Comparison of ENCODE assay signal across 17 mouse cellular contexts in the genomic region with DNA sequence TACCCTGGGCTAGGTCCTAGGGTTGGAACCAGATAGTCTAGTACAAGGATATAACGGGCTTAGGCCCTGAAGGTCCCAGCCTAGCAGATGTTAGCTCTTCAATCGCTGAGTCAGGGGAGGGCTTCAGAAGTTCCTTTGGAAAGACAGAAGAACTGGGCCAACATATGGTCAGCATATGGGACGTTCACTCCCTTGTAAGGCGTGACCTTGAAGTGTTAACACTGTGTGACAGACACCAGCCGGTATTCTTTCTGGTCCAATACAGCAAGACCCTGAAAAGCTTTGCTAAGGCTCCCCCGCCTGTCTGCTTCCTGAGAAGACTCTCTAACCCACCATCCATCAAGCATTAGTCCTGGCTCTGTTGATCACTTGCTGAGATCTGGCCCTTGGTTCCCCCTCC. TPM values are rescaled to one million over a fixed set of nuclear protein-coding genes. Genes with fewer than 3 reads are reported as not detected.
DNase-seq lines count a peak whose midpoint lies in the region; ATAC-seq lines count a peak whose summit lies in the region.
"Had no signal": no experiment of that assay in that cellular context is flagged by ENCODE, and none has a peak within 500 bp of the region (broad histone marks: within the 10 kb centered on the region; RNA-seq: fewer than 3 reads in every experiment).

No protein-coding gene starts in this region.

- WGBS in kidney, embryonic 14.5 days = 32% methylated on average over 6 of the region's 6 CpGs
- WGBS in lung, embryonic 16.5 days = 34% methylated on average over 6 of the region's 6 CpGs

- no peaks in the 10 kb centered on the region for H3K9me3 ChIP-seq in kidney, embryonic 14.5 days (ENCODE audit: control insufficient read depth, low read length)
- no peaks in the 10 kb centered on the region for H3K9me3 ChIP-seq in lung, embryonic 16.5 days (ENCODE audit: control insufficient read depth, low read length)
- H3K9me3 ChIP-seq: heart, embryonic 10.5 days; limb, embryonic 13.5 days; midbrain, embryonic 12.5 days had no signal

- DNase-seq in embryo, embryonic 10 days (ENCODE audit: low spot score) = peak; percentile 55
- no peak for DNase-seq in embryo, embryonic 10.5 days (ENCODE audit: low spot score)
- no peak for DNase-seq in kidney, adult 9 months
- DNase-seq in lung, postnatal 10 days = no peak
- no peak for DNase-seq in yolk sac, embryonic 10.5 days (ENCODE audit: low spot score)
- no peak for DNase-seq in right cerebral cortex, postnatal 25 days
- DNase-seq: cerebellum, postnatal 14 days; gastrocnemius, postnatal 36 days; heart, postnatal 36 days had no signal

- peaks cover 21% of the 10 kb centered on the region; the same call in 1 of the 2 replicates for H3K4me1 ChIP-seq in kidney, embryonic 14.5 days (ENCODE audit: control insufficient read depth, insufficient read depth, low read length)
- peaks cover 8% of the 10 kb centered on the region; the same call in 1 of the 2 replicates for H3K4me1 ChIP-seq in lung, embryonic 16.5 days (replicated peaks; ENCODE audit: control insufficient read depth, insufficient read depth, low read length)

- H3K27ac ChIP-seq in kidney, embryonic 14.5 days (ENCODE audit: low read depth, low read length) = no peak overlapping the region
- no peak overlapping the region for H3K27ac ChIP-seq in lung, embryonic 16.5 days (ENCODE audit: low read length)
- H3K27ac ChIP-seq: heart, embryonic 10.5 days; limb, embryonic 13.5 days; liver, embryonic 14.5 days; midbrain, embryonic 12.5 days had no signal

- H3K27me3 ChIP-seq in kidney, embryonic 14.5 days (ENCODE audit: control insufficient read depth, insufficient read depth, low read length) = peaks cover 26% of the 10 kb centered on the region
- peaks cover 29% of the 10 kb centered on the region for H3K27me3 ChIP-seq in lung, embryonic 16.5 days (ENCODE audit: control insufficient read depth, insufficient read depth, low read depth, low read length)

- peak; percentile 75 for ATAC-seq in kidney, embryonic 14.5 days (ENCODE audit: low FRiP score, low TSS enrichment)
- peak; percentile 87 for ATAC-seq in lung, embryonic 16.5 days (ENCODE audit: low read depth)
- ATAC-seq: hindbrain, embryonic 16.5 days had no signal

- H3K4me3 ChIP-seq in kidney, embryonic 14.5 days (ENCODE audit: low read length) = no peak overlapping the region
- H3K4me3 ChIP-seq in lung, embryonic 16.5 days (ENCODE audit: low read length) = no peak overlapping the region
- H3K4me3 ChIP-seq: heart, embryonic 10.5 days; limb, embryonic 13.5 days; midbrain, embryonic 12.5 days had no signal

- no peaks in the 10 kb centered on the region for H3K36me3 ChIP-seq in kidney, embryonic 14.5 days (ENCODE audit: control insufficient read depth, insufficient read depth, low read length)
- H3K36me3 ChIP-seq in lung, embryonic 16.5 days (ENCODE audit: control insufficient read depth, insufficient read depth, low read length) = no peaks in the 10 kb centered on the region
- H3K36me3 ChIP-seq: heart, embryonic 10.5 days; limb, embryonic 13.5 days; midbrain, embryonic 12.5 days had no signal

- H3K4me2 ChIP-seq in kidney, embryonic 14.5 days (replicated peaks; ENCODE audit: low read depth, low read length) = no peak overlapping the region
- no peak overlapping the region for H3K4me2 ChIP-seq in lung, embryonic 16.5 days (ENCODE audit: low read depth, low read length)
- H3K4me2 ChIP-seq: limb, embryonic 13.5 days; midbrain, embryonic 12.5 days had no signal

- no peak overlapping the region for H3K9ac ChIP-seq in kidney, embryonic 14.5 days (ENCODE audit: low read depth, low read length)
- no peak overlapping the region for H3K9ac ChIP-seq in lung, embryonic 16.5 days (ENCODE audit: low read length)
- H3K9ac ChIP-seq: limb, embryonic 13.5 days; liver, embryonic 14.5 days; midbrain, embryonic 12.5 days had no signal

RNA-seq across cellular contexts. Expression of a gene that starts 1.4 kb away (rescaled TPM):
- polyA plus RNA-seq in kidney, embryonic 14.5 days (2014; fragmentation: Nextera tagmentation; extraction: Ambion mirVana) = 2.2 and 3.7 TPM in 2 replicates
- 0.69 and 1.0 TPM in 2 replicates for polyA plus RNA-seq in lung, embryonic 16.5 days (2015; fragmentation: Nextera tagmentation; extraction: Ambion mirVana)
- polyA plus RNA-seq: midbrain, embryonic 12.5 days had no signal

RNA-seq across cellular contexts. Expression of a gene that starts 31.1 kb away (rescaled TPM):
- polyA plus RNA-seq in kidney, embryonic 14.5 days (2014; fragmentation: Nextera tagmentation; extraction: Ambion mirVana) = 0.79 TPM in 1 of 2 replicates, not detected in the other
- 0.20 and 0.23 TPM in 2 replicates for polyA plus RNA-seq in lung, embryonic 16.5 days (2015; fragmentation: Nextera tagmentation; extraction: Ambion mirVana)
- polyA plus RNA-seq: hindbrain, embryonic 16.5 days; large intestine, adult 2 months; liver, embryonic 14.5 days; midbrain, embryonic 12.5 days had no signal

RNA-seq across cellular contexts. Expression of a gene that starts 40.8 kb away (rescaled TPM):
- 15.4 and 20.0 TPM in 2 replicates for polyA plus RNA-seq in kidney, embryonic 14.5 days (2014; fragmentation: Nextera tagmentation; extraction: Ambion mirVana)
- polyA plus RNA-seq in lung, embryonic 16.5 days (2015; fragmentation: Nextera tagmentation; extraction: Ambion mirVana) = 11.0 and 12.3 TPM in 2 replicates

RNA-seq across cellular contexts. Expression of a gene that starts 41.0 kb away (rescaled TPM):
- 603 and 679 TPM in 2 replicates for polyA plus RNA-seq in kidney, embryonic 14.5 days (2014; fragmentation: Nextera tagmentation; extraction: Ambion mirVana)
- 432 and 447 TPM in 2 replicates for polyA plus RNA-seq in lung, embryonic 16.5 days (2015; fragmentation: Nextera tagmentation; extraction: Ambion mirVana)
